Mouse (Mus musculus): ENCODE measurements around the gene Fgfbp3. TPM values are rescaled to one million over a fixed set of nuclear protein-coding genes. Genes with fewer than 3 reads are reported as not detected.
"Not testable (repeated sequence)": the region's sequence is repeated elsewhere in the genome, so short reads cannot be mapped to it uniquely, and the experiment has no call there.

Fgfbp3 gene
- polyA plus RNA-seq (2015; fragmentation: Nextera tagmentation; extraction: Ambion mirVana), result 5.3 and 5.5 TPM in 2 replicates

DNA sequence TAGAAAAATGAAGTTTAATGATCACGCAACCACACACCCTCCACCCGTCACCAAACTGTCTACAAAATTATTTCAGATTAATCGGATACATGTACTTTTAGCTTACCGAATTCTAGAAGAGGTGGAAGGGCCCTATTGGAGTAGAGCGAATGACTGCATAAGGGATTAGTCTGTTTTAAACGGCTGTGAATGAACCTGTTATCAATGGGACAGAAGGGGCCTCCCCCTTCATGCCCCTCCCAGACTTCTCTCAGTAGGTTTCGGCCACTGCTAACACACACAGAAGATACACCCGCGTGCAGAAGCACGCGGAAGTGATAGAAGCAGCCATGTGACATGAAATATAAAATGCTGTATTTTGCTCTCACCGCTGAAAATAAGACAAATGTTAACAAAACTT, at the start of gene Fgfbp3:
Gene Fgfbp3, minus strand, starts transcription at position 150 of the 400 bp plus-strand sequence.
- 8% methylated on average over 12 of the region's 12 CpGs for WGBS
- no peaks in the 10 kb centered on the region for H3K36me3 ChIP-seq (ENCODE audit: control insufficient read depth, insufficient read depth, low read length)
- peak within 1 kb of the TSS; percentile 98 for H3K4me3 ChIP-seq (ENCODE audit: low read length)
- H3K27me3 ChIP-seq (ENCODE audit: control insufficient read depth, insufficient read depth, low read depth, low read length), result no peaks in the 10 kb centered on the region
- peak within 1 kb of the TSS; percentile 85 for H3K4me2 ChIP-seq (ENCODE audit: low read depth, low read length)
- H3K9me3 ChIP-seq (ENCODE audit: control insufficient read depth, low read length), result no peaks in the 10 kb centered on the region
- H3K4me1 ChIP-seq (replicated peaks; ENCODE audit: control insufficient read depth, insufficient read depth, low read length), result peaks cover 11% of the 10 kb centered on the region
- ATAC-seq (ENCODE audit: low read depth), result no peak
- H3K9ac ChIP-seq (ENCODE audit: low read length), result peak within 1 kb of the TSS; percentile 95
- H3K27ac ChIP-seq (ENCODE audit: low read length), result peak within 1 kb of the TSS; percentile 97

DNA sequence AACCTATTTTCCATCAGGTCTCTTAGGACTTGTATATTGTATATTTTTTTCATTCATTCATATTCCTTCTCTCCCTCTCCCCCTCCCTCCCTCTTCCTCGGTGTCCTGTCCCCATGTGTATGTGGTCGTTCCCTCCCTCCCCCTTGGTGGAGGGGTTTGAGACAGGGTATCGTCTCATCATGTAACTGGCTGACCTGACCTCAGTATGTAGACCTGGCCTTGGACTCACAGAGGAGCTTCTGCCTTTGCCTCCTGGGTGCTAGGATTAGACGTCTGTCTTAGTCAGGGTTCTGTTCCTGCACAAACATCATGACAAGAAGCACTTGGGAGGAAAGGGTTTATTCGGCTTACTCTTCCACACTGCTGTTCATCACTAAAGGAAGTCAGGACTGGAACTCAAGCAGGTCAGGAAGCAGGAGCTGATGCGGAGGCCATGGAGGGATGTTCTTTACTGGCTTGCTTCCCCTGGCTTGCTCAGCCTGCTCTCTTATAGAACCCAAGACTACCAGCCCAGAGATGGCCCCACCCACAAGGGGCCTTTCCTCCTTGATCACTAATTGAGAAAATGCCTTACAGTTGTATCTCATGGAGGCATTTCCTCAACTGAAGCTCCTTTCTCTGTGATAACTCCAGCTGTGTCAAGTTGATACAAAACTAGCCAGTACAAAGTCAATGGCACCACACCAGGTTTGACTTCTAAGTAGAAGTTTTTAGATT, 43.3 kb upstream of the Fgfbp3 start:
- not testable (repeated sequence) for H3K4me1 ChIP-seq (replicated peaks; ENCODE audit: control insufficient read depth, insufficient read depth, low read length); H3K9me3 ChIP-seq (ENCODE audit: control insufficient read depth, low read length); H3K4me3 ChIP-seq (ENCODE audit: low read length); H3K4me2 ChIP-seq (ENCODE audit: low read depth, low read length); H3K9ac ChIP-seq (ENCODE audit: low read length); ATAC-seq (ENCODE audit: low read depth); H3K27me3 ChIP-seq (ENCODE audit: control insufficient read depth, insufficient read depth, low read depth, low read length); H3K27ac ChIP-seq (ENCODE audit: low read length)
- peaks cover 20% of the 10 kb centered on the region for H3K36me3 ChIP-seq (ENCODE audit: control insufficient read depth, insufficient read depth, low read length)
- WGBS, result 88% methylated on average over 5 of the region's 6 CpGs

GRCm38 (mm10) chr19:36961320-36961719, 41.9 kb upstream of the Fgfbp3 start:
- H3K9ac ChIP-seq (ENCODE audit: low read length), result no peak overlapping the region
- WGBS, result 92% methylated on average over 1 of the region's 1 CpGs
- H3K4me2 ChIP-seq (ENCODE audit: low read depth, low read length), result no peak overlapping the region
- no peak overlapping the region for H3K27ac ChIP-seq (ENCODE audit: low read length)
- H3K4me1 ChIP-seq (replicated peaks; ENCODE audit: control insufficient read depth, insufficient read depth, low read length), result no peaks in the 10 kb centered on the region
- ATAC-seq (ENCODE audit: low read depth), result no peak
- no peaks in the 10 kb centered on the region for H3K27me3 ChIP-seq (ENCODE audit: control insufficient read depth, insufficient read depth, low read depth, low read length)
- H3K36me3 ChIP-seq (ENCODE audit: control insufficient read depth, insufficient read depth, low read length), result peaks cover 17% of the 10 kb centered on the region
- no peak overlapping the region for H3K4me3 ChIP-seq (ENCODE audit: low read length)
- no peaks in the 10 kb centered on the region for H3K9me3 ChIP-seq (ENCODE audit: control insufficient read depth, low read length)

- Histone ChIP-seq H3K27me3 (ENCODE audit: control insufficient read depth, insufficient read depth, low read depth, low read length) (no peaks in the 10 kb centered on the region), H3K4me1 (replicated peaks; ENCODE audit: control insufficient read depth, insufficient read depth, low read length) (no peaks in the 10 kb centered on the region), H3K4me3 (ENCODE audit: low read length) (no peak overlapping the region), H3K4me2 (ENCODE audit: low read depth, low read length) (no peak overlapping the region), H3K27ac (ENCODE audit: low read length) (no peak overlapping the region), H3K36me3 (ENCODE audit: control insufficient read depth, insufficient read depth, low read length) (peaks cover 13% of the 10 kb centered on the region; the same call in 1 of the 2 replicates), H3K9me3 (ENCODE audit: control insufficient read depth, low read length) (no peaks in the 10 kb centered on the region), H3K9ac (ENCODE audit: low read length) (no peak overlapping the region)
- no peak for ATAC-seq (ENCODE audit: low read depth)
- WGBS, result 77% methylated on average over 4 of the region's 4 CpGs
Measured at GRCm38 (mm10) chr19:36958331-36958730, 38.9 kb upstream of the Fgfbp3 start.

- H3K9me3 ChIP-seq (ENCODE audit: control insufficient read depth, low read length), result no peaks in the 10 kb centered on the region
- no peak overlapping the region for H3K27ac ChIP-seq (ENCODE audit: low read length)
- H3K36me3 ChIP-seq (ENCODE audit: control insufficient read depth, insufficient read depth, low read length), result peaks cover 7% of the 10 kb centered on the region; the same call in 1 of the 2 replicates
- H3K4me1 ChIP-seq (replicated peaks; ENCODE audit: control insufficient read depth, insufficient read depth, low read length), result no peaks in the 10 kb centered on the region
- H3K9ac ChIP-seq (ENCODE audit: low read length), result no peak overlapping the region
- WGBS, result 69% methylated on average over 4 of the region's 4 CpGs
- no peaks in the 10 kb centered on the region for H3K27me3 ChIP-seq (ENCODE audit: control insufficient read depth, insufficient read depth, low read depth, low read length)
- no peak overlapping the region for H3K4me3 ChIP-seq (ENCODE audit: low read length)
- no peak overlapping the region for H3K4me2 ChIP-seq (ENCODE audit: low read depth, low read length)
- no peak for ATAC-seq (ENCODE audit: low read depth)
Measured at GRCm38 (mm10) chr19:36953637-36954206, 34.3 kb upstream of the Fgfbp3 start.

- 0 out of 2 replicates have a peak, but pooled peaks cover 3% of the 10 kb centered on the region for H3K36me3 ChIP-seq (ENCODE audit: control insufficient read depth, insufficient read depth, low read length)
- no peak overlapping the region for H3K9ac ChIP-seq (ENCODE audit: low read length)
- H3K4me3 ChIP-seq (ENCODE audit: low read length), result no peak overlapping the region
- H3K9me3 ChIP-seq (ENCODE audit: control insufficient read depth, low read length), result no peaks in the 10 kb centered on the region
- H3K4me1 ChIP-seq (replicated peaks; ENCODE audit: control insufficient read depth, insufficient read depth, low read length), result no peaks in the 10 kb centered on the region; the same call in none of the 2 replicates
- H3K27me3 ChIP-seq (ENCODE audit: control insufficient read depth, insufficient read depth, low read depth, low read length), result no peaks in the 10 kb centered on the region
- H3K27ac ChIP-seq (ENCODE audit: low read length), result no peak overlapping the region
- 85% methylated on average over 1 of the region's 1 CpGs for WGBS
- no peak for ATAC-seq (ENCODE audit: low read depth)
- H3K4me2 ChIP-seq (ENCODE audit: low read depth, low read length), result no peak overlapping the region
Measured at GRCm38 (mm10) chr19:36940064-36940463, 20.6 kb upstream of the Fgfbp3 start.

DNA sequence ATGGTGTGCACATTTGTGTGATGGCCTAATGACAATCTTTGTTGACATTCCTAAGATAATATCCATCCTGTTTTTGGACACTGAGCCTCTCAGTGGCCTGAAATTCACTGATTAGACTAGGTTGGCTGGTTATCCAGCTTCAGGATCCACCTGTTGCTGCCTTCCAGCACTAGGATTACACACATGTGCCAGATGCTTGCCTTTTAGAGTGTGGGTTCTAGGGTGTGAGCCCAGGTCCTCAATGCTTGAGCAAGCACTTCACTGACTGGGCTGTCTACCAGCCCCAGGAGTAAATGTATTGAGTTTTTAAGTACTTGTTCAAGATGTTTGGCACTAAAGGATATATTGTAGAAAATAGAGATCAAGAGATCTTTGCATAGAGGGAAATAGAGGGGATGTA, 18.6 kb upstream of the Fgfbp3 start:
- H3K27ac ChIP-seq (ENCODE audit: low read length), result no peak overlapping the region
- no peak overlapping the region for H3K4me2 ChIP-seq (ENCODE audit: low read depth, low read length)
- H3K27me3 ChIP-seq (ENCODE audit: control insufficient read depth, insufficient read depth, low read depth, low read length), result no peaks in the 10 kb centered on the region
- H3K36me3 ChIP-seq (ENCODE audit: control insufficient read depth, insufficient read depth, low read length), result no peaks in the 10 kb centered on the region
- H3K9ac ChIP-seq (ENCODE audit: low read length), result no peak overlapping the region
- H3K4me3 ChIP-seq (ENCODE audit: low read length), result no peak overlapping the region
- no peaks in the 10 kb centered on the region; the same call in none of the 2 replicates for H3K4me1 ChIP-seq (replicated peaks; ENCODE audit: control insufficient read depth, insufficient read depth, low read length)
- ATAC-seq (ENCODE audit: low read depth), result no peak
- no peaks in the 10 kb centered on the region for H3K9me3 ChIP-seq (ENCODE audit: control insufficient read depth, low read length)

DNA sequence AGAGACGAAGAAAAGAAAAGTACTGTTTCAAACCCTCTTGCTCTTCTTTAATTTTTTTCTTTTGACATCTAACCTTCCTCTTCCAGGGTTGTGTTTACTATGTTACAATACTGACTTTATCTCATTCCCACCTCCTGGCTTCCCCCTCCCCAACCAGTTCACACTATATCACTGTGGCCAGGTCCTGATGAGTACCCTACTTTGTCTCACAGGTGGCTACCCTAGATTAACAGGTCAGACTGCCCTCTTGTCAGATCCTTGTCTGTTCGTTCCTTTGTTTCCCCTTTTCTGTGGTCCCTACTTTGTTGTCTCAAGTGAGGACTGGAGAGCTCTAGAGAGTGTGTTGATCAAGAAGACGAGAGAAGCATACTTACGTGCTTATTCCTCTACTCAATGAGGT, 16.9 kb upstream of the Fgfbp3 start:
- WGBS, result 62% methylated on average over 4 of the region's 4 CpGs
- no peak for ATAC-seq (ENCODE audit: low read depth)
- Histone ChIP-seq H3K9me3 (ENCODE audit: control insufficient read depth, low read length) (no peaks in the 10 kb centered on the region), H3K4me1 (replicated peaks; ENCODE audit: control insufficient read depth, insufficient read depth, low read length) (no peaks in the 10 kb centered on the region; the same call in none of the 2 replicates), H3K9ac (ENCODE audit: low read length) (no peak overlapping the region), H3K27ac (ENCODE audit: low read length) (no peak overlapping the region), H3K27me3 (ENCODE audit: control insufficient read depth, insufficient read depth, low read depth, low read length) (no peaks in the 10 kb centered on the region), H3K4me3 (ENCODE audit: low read length) (no peak overlapping the region), H3K4me2 (ENCODE audit: low read depth, low read length) (no peak overlapping the region), H3K36me3 (ENCODE audit: control insufficient read depth, insufficient read depth, low read length) (no peaks in the 10 kb centered on the region)

DNA sequence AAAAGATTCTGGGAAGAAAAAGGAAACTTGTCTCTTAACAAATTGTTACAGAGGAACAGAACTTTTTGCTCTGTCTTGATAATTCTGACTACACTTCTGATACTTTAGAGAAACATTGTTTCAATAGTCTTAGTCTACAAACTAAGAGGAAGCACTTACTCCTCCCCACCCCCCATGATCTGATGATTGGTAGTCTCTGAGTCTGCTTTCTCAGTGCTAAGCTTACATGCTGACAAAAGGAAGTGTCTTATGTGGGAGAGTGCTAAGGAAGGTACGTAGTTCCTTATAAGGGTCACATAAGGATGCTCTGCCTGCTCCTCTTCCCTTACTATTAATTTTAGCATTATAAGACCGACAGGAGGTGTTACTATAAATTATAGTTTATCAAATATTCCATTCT, 13.2 kb upstream of the Fgfbp3 start:
- 83% methylated on average over 2 of the region's 2 CpGs for WGBS
- no peak for ATAC-seq (ENCODE audit: low read depth)
- no peak overlapping the region for H3K9ac ChIP-seq (ENCODE audit: low read length)

More for the DNA sequence above, 13.2 kb upstream of the Fgfbp3 start:
- no peaks in the 10 kb centered on the region for H3K9me3 ChIP-seq (ENCODE audit: control insufficient read depth, low read length)
- H3K27ac ChIP-seq (ENCODE audit: low read length), result no peak overlapping the region
- H3K4me3 ChIP-seq (ENCODE audit: low read length), result no peak overlapping the region
- H3K4me2 ChIP-seq (ENCODE audit: low read depth, low read length), result no peak overlapping the region
- H3K36me3 ChIP-seq (ENCODE audit: control insufficient read depth, insufficient read depth, low read length), result no peaks in the 10 kb centered on the region
- H3K27me3 ChIP-seq (ENCODE audit: control insufficient read depth, insufficient read depth, low read depth, low read length), result no peaks in the 10 kb centered on the region
- peaks cover 4% of the 10 kb centered on the region; the same call in 1 of the 2 replicates for H3K4me1 ChIP-seq (replicated peaks; ENCODE audit: control insufficient read depth, insufficient read depth, low read length)
